Mouse (Mus musculus): ENCODE measurements around the gene Gm49337. TPM values are rescaled to one million over a fixed set of nuclear protein-coding genes. Genes with fewer than 3 reads are reported as not detected.

The Gm49337 gene
- not detected in 2 replicates for polyA plus RNA-seq (2016; fragmentation: Nextera tagmentation; extraction: Ambion mirVana)

- no peaks in the 10 kb centered on the region for H3K9me3 ChIP-seq
- no peak within 1 kb of the TSS for H3K4me2 ChIP-seq (replicated peaks)
- 85% methylated on average over 6 of the region's 6 CpGs for WGBS
- H3K36me3 ChIP-seq = no peaks in the 10 kb centered on the region
- H3K27ac ChIP-seq = no peak within 1 kb of the TSS
- H3K4me3 ChIP-seq = no peak within 1 kb of the TSS
- ATAC-seq (ENCODE audit: insufficient number of reproducible peaks, insufficient read depth, low FRiP score, low TSS enrichment) = no peak
- no peaks in the 10 kb centered on the region for H3K27me3 ChIP-seq
- H3K4me1 ChIP-seq = peaks cover 24% of the 10 kb centered on the region
- no peak within 1 kb of the TSS for H3K9ac ChIP-seq
Measured at GRCm38 (mm10) chr4:116173072-116173471, at the start of gene Gm49337, which contains the start of gene 1700042G07Rik. Gene Gm49337, plus strand, starts transcription at chr4:116173384. Gene 1700042G07Rik, plus strand, starts transcription at chr4:116173372.

GRCm38 (mm10) chr4:116123602-116124519, 49.3 kb upstream of the Gm49337 start, which contains the start of the genes Rad54l and Pomgnt1:
Gene Rad54l, minus strand, starts transcription at chr4:116123690.
Gene Pomgnt1, plus strand, starts transcription at chr4:116123840.
- no peaks in the 10 kb centered on the region; the same call in 1 of the 2 replicates for H3K36me3 ChIP-seq
- H3K9me3 ChIP-seq = no peaks in the 10 kb centered on the region
- peak within 1 kb of the TSS; percentile 69 for H3K4me3 ChIP-seq
- H3K4me1 ChIP-seq = peaks cover 9% of the 10 kb centered on the region; the same call in 1 of the 2 replicates
- peak; percentile 97 for ATAC-seq (ENCODE audit: insufficient number of reproducible peaks, insufficient read depth, low FRiP score, low TSS enrichment)
- H3K4me2 ChIP-seq (replicated peaks) = peak within 1 kb of the TSS; percentile 82
- WGBS = 4% methylated on average over 24 of the region's 24 CpGs
- H3K27ac ChIP-seq = 0 out of 2 replicates have a peak within 1 kb of the TSS, but pooled peaks have one; percentile 54
- no peaks in the 10 kb centered on the region for H3K27me3 ChIP-seq
- H3K9ac ChIP-seq = peak within 1 kb of the TSS; percentile 72

GRCm38 (mm10) chr4:116125803-116126386, 47.3 kb upstream of the Gm49337 start:
- Histone ChIP-seq H3K9ac (no peak overlapping the region), H3K27me3 (no peaks in the 10 kb centered on the region), H3K4me3 (no peak overlapping the region), H3K36me3 (no peaks in the 10 kb centered on the region), H3K27ac (no peak overlapping the region), H3K4me2 (replicated peaks) (no peak overlapping the region), H3K4me1 (peaks cover 9% of the 10 kb centered on the region; the same call in 1 of the 2 replicates), H3K9me3 (no peaks in the 10 kb centered on the region)
- no peak for ATAC-seq (ENCODE audit: insufficient number of reproducible peaks, insufficient read depth, low FRiP score, low TSS enrichment)
- 92% methylated on average over 4 of the region's 4 CpGs for WGBS

- 77% methylated on average over 6 of the region's 6 CpGs for WGBS
- Histone ChIP-seq H3K4me2 (replicated peaks) (no peak overlapping the region), H3K36me3 (no peaks in the 10 kb centered on the region), H3K27ac (no peak overlapping the region), H3K27me3 (no peaks in the 10 kb centered on the region), H3K4me1 (peaks cover 6% of the 10 kb centered on the region; the same call in 1 of the 2 replicates), H3K4me3 (no peak overlapping the region), H3K9ac (no peak overlapping the region), H3K9me3 (no peaks in the 10 kb centered on the region)
- ATAC-seq (ENCODE audit: insufficient number of reproducible peaks, insufficient read depth, low FRiP score, low TSS enrichment) = no peak
Measured at GRCm38 (mm10) chr4:116127956-116128355, 45.2 kb upstream of the Gm49337 start.

GRCm38 (mm10) chr4:116133126-116133525, 40.1 kb upstream of the Gm49337 start:
- H3K9ac ChIP-seq = no peak overlapping the region
- H3K9me3 ChIP-seq = no peaks in the 10 kb centered on the region
- H3K27me3 ChIP-seq = no peaks in the 10 kb centered on the region
- H3K27ac ChIP-seq = no peak overlapping the region
- 73% methylated on average over 4 of the region's 4 CpGs for WGBS
- no peaks in the 10 kb centered on the region for H3K36me3 ChIP-seq
- ATAC-seq (ENCODE audit: insufficient number of reproducible peaks, insufficient read depth, low FRiP score, low TSS enrichment) = no peak
- H3K4me3 ChIP-seq = no peak overlapping the region
- H3K4me1 ChIP-seq = no peaks in the 10 kb centered on the region
- no peak overlapping the region for H3K4me2 ChIP-seq (replicated peaks)

- no peaks in the 10 kb centered on the region for H3K9me3 ChIP-seq
- H3K27me3 ChIP-seq = no peaks in the 10 kb centered on the region
- 31% methylated on average over 2 of the region's 2 CpGs for WGBS
- no peaks in the 10 kb centered on the region for H3K36me3 ChIP-seq
- H3K9ac ChIP-seq = no peak overlapping the region
- ATAC-seq (ENCODE audit: insufficient number of reproducible peaks, insufficient read depth, low FRiP score, low TSS enrichment) = no peak
- H3K4me1 ChIP-seq = no peaks in the 10 kb centered on the region
- no peak overlapping the region for H3K4me2 ChIP-seq (replicated peaks)
- no peak overlapping the region for H3K4me3 ChIP-seq
- H3K27ac ChIP-seq = no peak overlapping the region
Measured at GRCm38 (mm10) chr4:116134990-116135389, 38.2 kb upstream of the Gm49337 start.

- H3K9ac ChIP-seq = no peak overlapping the region
- ATAC-seq (ENCODE audit: insufficient number of reproducible peaks, insufficient read depth, low FRiP score, low TSS enrichment) = no peak
Measured at GRCm38 (mm10) chr4:116137421-116137996, 35.7 kb upstream of the Gm49337 start.

GRCm38 (mm10) chr4:116140801-116141574, 32.2 kb upstream of the Gm49337 start:
- Histone ChIP-seq H3K4me1 (peaks cover 11% of the 10 kb centered on the region; the same call in 1 of the 2 replicates), H3K4me3 (no peak overlapping the region), H3K27ac (no peak overlapping the region), H3K9me3 (no peaks in the 10 kb centered on the region), H3K9ac (no peak overlapping the region), H3K27me3 (peaks cover 6% of the 10 kb centered on the region), H3K4me2 (replicated peaks) (no peak overlapping the region), H3K36me3 (no peaks in the 10 kb centered on the region)
- ATAC-seq (ENCODE audit: insufficient number of reproducible peaks, insufficient read depth, low FRiP score, low TSS enrichment) = no peak
- WGBS = 81% methylated on average over 7 of the region's 7 CpGs

More at GRCm38 (mm10) chr4:116137421-116137996, 35.7 kb upstream of the Gm49337 start:
- Histone ChIP-seq H3K36me3 (no peaks in the 10 kb centered on the region), H3K9me3 (no peaks in the 10 kb centered on the region), H3K4me3 (no peak overlapping the region), H3K27me3 (no peaks in the 10 kb centered on the region; the same call in 1 of the 2 replicates), H3K4me2 (replicated peaks) (no peak overlapping the region), H3K4me1 (no peaks in the 10 kb centered on the region), H3K27ac (no peak overlapping the region)
- WGBS = 45% methylated on average over 13 of the region's 13 CpGs

GRCm38 (mm10) chr4:116141736-116142135, 31.4 kb upstream of the Gm49337 start:
- no peak overlapping the region for H3K4me3 ChIP-seq
- peaks cover 11% of the 10 kb centered on the region; the same call in 1 of the 2 replicates for H3K4me1 ChIP-seq
- no peak overlapping the region for H3K4me2 ChIP-seq (replicated peaks)
- H3K27ac ChIP-seq = no peak overlapping the region
- no peak overlapping the region for H3K9ac ChIP-seq
- no peaks in the 10 kb centered on the region for H3K36me3 ChIP-seq
- no peak for ATAC-seq (ENCODE audit: insufficient number of reproducible peaks, insufficient read depth, low FRiP score, low TSS enrichment)
- peaks cover 6% of the 10 kb centered on the region for H3K27me3 ChIP-seq
- H3K9me3 ChIP-seq = no peaks in the 10 kb centered on the region
- WGBS = 75% methylated on average over 1 of the region's 1 CpGs

GRCm38 (mm10) chr4:116142269-116142668, 30.9 kb upstream of the Gm49337 start:
- ATAC-seq (ENCODE audit: insufficient number of reproducible peaks, insufficient read depth, low FRiP score, low TSS enrichment) = no peak
- no peaks in the 10 kb centered on the region for H3K9me3 ChIP-seq
- peaks cover 6% of the 10 kb centered on the region for H3K27me3 ChIP-seq
- no peak overlapping the region for H3K4me3 ChIP-seq
- no peaks in the 10 kb centered on the region for H3K36me3 ChIP-seq
- 82% methylated on average over 7 of the region's 7 CpGs for WGBS
- H3K4me2 ChIP-seq (replicated peaks) = no peak overlapping the region
- no peak overlapping the region for H3K27ac ChIP-seq
- no peak overlapping the region for H3K9ac ChIP-seq
- H3K4me1 ChIP-seq = peaks cover 11% of the 10 kb centered on the region; the same call in 1 of the 2 replicates

All from embryonic facial prominence, embryonic 12.5 days (tissue).